Mouse (Mus musculus) activated CD4-positive, CD25-positive, alpha-beta regulatory T cell, adult 9 weeks (primary cell): ENCODE data around the gene Cdc34. TPM values are rescaled to one million over a fixed set of nuclear protein-coding genes. Genes with fewer than 3 reads are reported as not detected.

ENCODE experiments used
- polyA plus RNA-seq: library from polyadenylated mRNA; unstranded; fragments of 100-300 nt; shearing (Covaris generic); gene quantifications from one replicate; pipeline ENCODE4 v1.2.1, GENCODE M21; 2017

The Cdc34 gene
- polyA plus RNA-seq: 14.7 TPM

GRCm38 (mm10) chr10:79681591-79682245 is at the start of gene Cdc34:
TSS of gene Cdc34 (plus strand) at chr10:79682195.

DNA sequence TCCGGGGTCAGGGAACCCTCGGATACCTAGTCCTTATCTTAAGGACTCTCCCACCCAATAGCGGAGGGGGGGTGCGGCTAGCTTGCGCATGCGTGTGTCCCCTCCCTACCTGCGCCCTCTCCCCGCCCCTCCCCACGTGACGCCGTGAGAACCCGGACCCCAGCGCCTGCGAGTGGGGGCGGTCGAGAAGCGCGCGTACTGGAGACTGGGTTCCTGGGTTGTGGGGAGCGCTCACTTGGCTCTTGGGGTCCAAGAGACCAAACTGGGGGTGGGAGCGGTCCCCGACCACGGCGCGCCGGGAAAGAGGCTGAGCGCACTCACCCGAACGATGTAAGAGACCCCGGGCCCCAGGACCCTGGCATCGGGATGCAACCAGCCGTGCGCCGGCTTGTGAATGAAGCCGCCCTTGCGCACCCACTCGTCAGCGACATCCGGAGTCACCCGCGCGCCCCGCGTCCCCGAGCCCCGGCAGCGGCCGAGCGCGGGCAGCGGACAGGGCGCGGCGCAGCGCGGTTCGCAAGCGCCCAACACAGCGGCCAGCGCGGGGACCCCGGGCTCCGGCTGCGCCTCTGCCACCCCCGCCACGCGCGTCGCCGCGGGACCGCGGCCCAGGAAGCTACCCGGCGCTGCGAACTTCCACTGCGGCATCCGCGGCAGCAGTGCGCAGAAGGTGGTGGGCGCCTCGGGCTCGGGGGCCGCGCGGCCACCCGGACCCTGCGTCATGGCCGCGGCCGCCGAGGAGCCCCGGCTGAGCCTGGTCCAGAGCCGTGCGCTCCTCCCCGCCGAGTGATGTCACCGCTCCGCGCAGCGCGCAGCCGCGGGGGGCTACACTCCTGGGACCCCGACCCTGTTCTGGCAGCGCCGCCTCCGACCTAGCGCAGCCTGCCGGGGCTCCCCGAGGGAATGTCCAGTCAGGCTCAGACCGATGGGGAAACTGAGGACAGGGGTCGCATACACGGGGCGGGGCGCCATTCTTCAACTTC is 44.6 kb upstream of the Cdc34 start, which contains the start of gene Shc2:
Gene Shc2, minus strand, starts transcription at position 791 of the 983 bp plus-strand sequence.

GRCm38 (mm10) chr10:79645711-79646110 is 36.3 kb upstream of the Cdc34 start, which contains the start of gene Odf3l2:
TSS of gene Odf3l2 (minus strand) at chr10:79645738.

DNA sequence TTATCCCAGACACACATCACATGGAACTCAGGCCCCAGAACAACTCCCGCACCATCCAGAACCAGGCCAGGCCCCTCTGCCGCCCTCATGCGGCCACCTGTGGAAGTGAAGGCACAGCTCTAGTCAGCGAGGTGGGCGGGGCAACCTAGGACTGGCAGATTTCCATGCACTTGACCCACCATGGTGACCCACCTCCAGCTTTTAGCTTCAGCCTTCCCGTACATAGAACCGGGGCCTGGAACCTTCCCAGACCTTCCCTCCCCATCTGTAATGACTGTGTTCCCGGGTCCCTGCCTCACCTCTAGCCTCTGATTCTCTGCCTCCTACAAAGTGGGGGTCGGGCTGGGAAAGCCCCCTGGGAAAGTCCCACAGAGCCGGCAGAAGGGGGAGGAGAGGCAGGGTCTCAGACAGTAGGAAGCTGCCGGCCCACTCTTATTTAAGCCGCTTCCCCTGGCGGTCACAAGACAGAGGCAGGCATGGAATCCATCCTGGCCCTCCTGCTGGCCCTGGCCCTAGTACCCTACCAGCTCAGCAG is 17.8 kb upstream of the Cdc34 start, which contains the start of gene Madcam1:
Gene Madcam1, plus strand, starts transcription at position 429 of the 535 bp plus-strand sequence.

DNA sequence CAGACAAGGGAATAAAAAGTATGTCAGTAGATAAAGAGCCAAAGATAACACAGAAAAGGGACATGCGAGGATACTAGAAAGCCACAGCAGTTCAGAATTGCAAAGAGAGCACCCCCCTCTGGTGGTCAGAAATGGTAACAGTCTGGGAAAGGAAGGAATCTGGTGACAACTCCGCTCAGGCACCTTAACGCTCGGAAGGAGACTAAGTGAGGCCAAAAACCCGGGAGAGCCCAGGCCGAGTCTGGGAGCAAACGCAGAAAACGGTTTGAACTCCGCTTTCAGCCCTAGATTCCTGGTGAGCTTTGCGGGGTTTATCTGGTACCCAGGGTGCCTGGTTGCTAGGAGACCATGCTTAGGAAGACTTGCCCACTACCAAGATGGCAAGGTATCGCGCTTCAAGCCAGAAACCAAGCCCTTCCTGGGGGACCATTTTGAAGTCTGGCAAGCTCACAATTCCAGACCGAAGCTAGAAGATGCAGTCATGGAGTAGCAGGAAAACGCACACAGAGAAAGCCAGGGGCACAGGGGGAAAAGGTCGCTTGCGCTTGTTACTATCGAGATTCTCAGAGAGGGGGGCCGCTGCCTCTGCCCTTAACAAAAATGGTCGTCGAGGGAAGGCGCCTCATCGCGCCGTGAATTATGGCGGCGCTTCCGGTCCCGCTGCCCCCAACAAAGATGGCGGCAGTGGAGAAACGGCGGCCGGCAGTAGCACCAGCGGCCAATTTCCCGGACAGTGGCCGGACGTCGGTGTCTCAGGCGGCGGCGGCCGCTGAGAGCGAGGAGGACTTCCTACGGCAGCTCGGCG is 13.0 kb upstream of the Cdc34 start, which contains the start of gene Tpgs1:
Gene Tpgs1, plus strand, starts transcription at position 599 of the 805 bp plus-strand sequence.

DNA sequence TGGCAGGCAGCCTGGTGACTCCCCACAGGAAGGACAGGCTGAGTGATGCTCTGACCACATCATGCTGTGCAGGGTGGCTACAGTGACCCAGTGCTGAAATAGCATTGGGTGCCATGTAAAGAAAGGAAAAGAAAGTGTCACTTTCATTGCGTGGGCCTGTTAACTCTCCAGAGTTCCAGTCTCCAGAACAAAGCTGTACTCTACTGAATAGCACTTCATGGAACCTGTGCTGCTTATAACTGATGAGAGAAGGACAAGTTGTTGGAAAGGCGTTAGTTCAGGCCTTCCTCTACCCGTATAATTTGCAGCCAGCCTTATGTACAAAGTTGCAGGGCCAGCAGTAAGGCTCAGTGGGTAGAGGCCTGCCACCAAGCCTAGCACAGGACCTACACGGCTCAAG is 6.7 kb downstream of the Cdc34 start, which contains the start of gene Gzmm:
Gene Gzmm, plus strand, starts transcription at position 301 of the 400 bp plus-strand sequence.

DNA sequence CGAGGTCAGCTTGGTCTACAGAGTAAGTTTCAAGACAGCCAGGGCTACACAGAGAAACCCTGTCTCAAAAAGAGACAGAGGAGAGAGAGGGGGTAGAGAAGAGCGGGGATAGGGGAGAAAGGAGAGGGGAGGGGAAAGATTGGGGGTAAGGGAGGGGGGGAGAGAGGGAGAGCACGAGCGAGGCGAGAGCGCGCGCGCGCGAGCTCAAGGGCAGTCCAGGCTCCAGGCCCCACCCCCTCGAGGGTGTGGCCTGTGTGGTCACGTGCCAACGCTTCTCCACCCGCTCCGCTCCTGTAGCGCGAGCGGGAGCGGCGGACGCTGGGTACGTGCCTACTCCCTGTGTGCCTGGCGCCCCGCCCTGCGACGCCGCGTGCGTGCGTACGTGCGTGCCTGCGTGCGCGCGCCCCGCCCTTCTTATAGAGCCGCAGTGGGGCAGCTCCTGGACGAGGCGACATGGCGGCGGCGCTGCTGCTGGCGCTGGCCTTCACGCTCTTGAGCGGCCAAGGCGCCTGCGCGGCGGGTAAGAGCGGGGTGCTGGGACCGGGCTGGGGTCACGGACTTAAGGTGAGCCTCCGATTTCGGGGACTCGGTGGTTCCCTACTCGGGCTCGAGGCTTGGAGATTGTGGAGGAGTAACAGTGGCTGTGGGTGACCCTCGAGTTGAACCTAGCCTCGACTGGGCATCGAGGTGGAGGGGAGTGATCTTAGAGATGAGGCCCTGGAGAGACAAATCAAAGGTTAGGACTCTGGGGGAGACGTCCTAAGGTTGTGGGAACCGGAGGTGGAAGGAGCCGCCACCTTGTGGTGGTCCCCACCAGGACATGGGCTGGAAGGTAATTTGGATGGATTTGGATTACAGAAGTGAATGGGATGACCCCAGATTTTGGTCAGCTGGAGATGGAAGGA is 22.3 kb downstream of the Cdc34 start, which contains the start of gene Bsg:
Gene Bsg, plus strand, starts transcription at position 427 of the 905 bp plus-strand sequence.

GRCm38 (mm10) chr10:79716254-79716987 is 34.4 kb downstream of the Cdc34 start, which contains the start of gene Hcn2:
TSS of gene Hcn2 (plus strand) at chr10:79716634.

Other genes starting within 250 kb of the Cdc34 start
- gene Vmn2r83, start 213.5 kb upstream of the Cdc34 start, polyA plus RNA-seq: not detected
- 6.1 TPM for gene Plpp2, start 148.4 kb upstream of the Cdc34 start, polyA plus RNA-seq
- gene Mier2, start 127.0 kb upstream of the Cdc34 start, polyA plus RNA-seq: 39.1 TPM
- not detected for gene Theg, start 94.9 kb upstream of the Cdc34 start, polyA plus RNA-seq
- gene C2cd4c, start 68.2 kb upstream of the Cdc34 start, polyA plus RNA-seq: not detected
- gene Shc2, start 44.3 kb upstream of the Cdc34 start, polyA plus RNA-seq: not detected
- not detected for gene Odf3l2, start 36.5 kb upstream of the Cdc34 start, polyA plus RNA-seq
- gene Madcam1, start 17.6 kb upstream of the Cdc34 start, polyA plus RNA-seq: not detected
- 46.7 TPM for gene Tpgs1, start 12.8 kb upstream of the Cdc34 start, polyA plus RNA-seq
- gene Gzmm, start 6.8 kb downstream of the Cdc34 start, polyA plus RNA-seq: 0.71 TPM
- gene Bsg, start 22.3 kb downstream of the Cdc34 start, polyA plus RNA-seq: 281 TPM
- gene Hcn2, start 34.4 kb downstream of the Cdc34 start, polyA plus RNA-seq: not detected
- gene Polrmt, start 64.4 kb downstream of the Cdc34 start, polyA plus RNA-seq: 46.0 TPM
- gene Fgf22, start 72.9 kb downstream of the Cdc34 start, polyA plus RNA-seq: not detected
- 5.1 TPM for gene Rnf126, start 84.8 kb downstream of the Cdc34 start, polyA plus RNA-seq
- 0.68 TPM for gene Fstl3, start 95.1 kb downstream of the Cdc34 start, polyA plus RNA-seq
- gene Prss57, start 108.8 kb downstream of the Cdc34 start, polyA plus RNA-seq: not detected
- 0.38 TPM for gene Palm, start 111.4 kb downstream of the Cdc34 start, polyA plus RNA-seq
- not detected for gene Misp, start 138.8 kb downstream of the Cdc34 start, polyA plus RNA-seq
- gene Ptbp1, start 172.2 kb downstream of the Cdc34 start, polyA plus RNA-seq: 322 TPM
- not detected for gene Prtn3, start 192.3 kb downstream of the Cdc34 start, polyA plus RNA-seq
- 3.9 TPM for gene Plppr3, start 192.4 kb downstream of the Cdc34 start, polyA plus RNA-seq
- not detected for gene Elane, start 204.1 kb downstream of the Cdc34 start, polyA plus RNA-seq
- gene Cfd, start 208.7 kb downstream of the Cdc34 start, polyA plus RNA-seq: not detected
- 20.7 TPM for gene Med16, start 226.7 kb downstream of the Cdc34 start, polyA plus RNA-seq
- 15.2 TPM for gene Gm26602, start 228.7 kb downstream of the Cdc34 start, polyA plus RNA-seq
- 0.28 TPM for gene Kiss1r, start 234.8 kb downstream of the Cdc34 start, polyA plus RNA-seq
- 208 TPM for gene R3hdm4, start 239.0 kb downstream of the Cdc34 start, polyA plus RNA-seq
- 12.7 TPM for gene Arid3a, start 244.8 kb downstream of the Cdc34 start, polyA plus RNA-seq